Mouse (Mus musculus): ENCODE measurements around the gene Spata2.

Gene Spata2

DNA sequence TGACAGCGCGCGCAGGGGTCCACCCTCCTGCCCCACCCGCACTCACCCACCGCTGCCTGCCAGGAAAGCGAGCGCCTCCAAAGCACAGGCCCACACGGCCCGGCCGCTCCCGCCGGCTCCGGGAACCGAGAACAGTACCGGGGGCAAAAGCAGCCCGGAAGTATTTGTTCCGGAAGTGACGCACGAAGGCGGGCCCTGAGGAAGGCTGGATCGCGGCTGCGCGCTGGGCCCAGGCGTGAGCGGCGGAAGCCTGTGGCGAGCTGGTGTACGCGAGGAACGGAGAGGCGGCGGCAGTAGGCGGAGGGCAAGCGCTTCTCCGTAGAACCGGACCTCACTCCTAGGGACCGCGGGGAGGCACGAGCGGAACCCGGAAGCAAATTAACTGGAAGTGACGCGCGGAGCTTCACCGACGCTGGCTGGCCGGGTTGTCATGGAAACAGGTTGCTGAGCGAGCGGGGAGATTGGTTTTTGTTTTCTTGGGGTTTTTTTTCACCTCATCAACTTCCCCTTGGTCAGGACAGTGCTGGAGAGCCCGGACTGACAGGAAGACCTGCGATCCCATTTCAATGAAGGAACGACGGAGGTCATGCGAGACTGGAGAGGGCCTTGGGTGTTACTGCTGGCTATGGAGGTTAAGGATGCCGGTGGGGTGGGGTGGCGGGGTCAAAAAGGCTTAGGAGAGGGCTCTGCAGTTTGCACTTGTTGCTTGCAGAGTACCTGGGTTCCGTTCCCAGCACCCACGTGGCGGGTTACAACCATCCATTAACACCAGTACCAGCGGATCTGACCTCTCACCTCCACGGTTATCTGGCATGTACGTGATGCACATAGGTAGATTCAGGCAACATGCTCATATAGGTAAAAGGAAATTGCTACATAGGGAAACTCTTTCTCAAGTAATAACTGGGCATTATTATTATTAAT, at the start of gene Spata2:
Gene Spata2 (minus strand): TSS at position 175 of the 924 bp plus-strand sequence.
- peak; percentile 95 to 96 for DNase-seq (ENCODE audit: low spot score in 2 of 2)

DNA sequence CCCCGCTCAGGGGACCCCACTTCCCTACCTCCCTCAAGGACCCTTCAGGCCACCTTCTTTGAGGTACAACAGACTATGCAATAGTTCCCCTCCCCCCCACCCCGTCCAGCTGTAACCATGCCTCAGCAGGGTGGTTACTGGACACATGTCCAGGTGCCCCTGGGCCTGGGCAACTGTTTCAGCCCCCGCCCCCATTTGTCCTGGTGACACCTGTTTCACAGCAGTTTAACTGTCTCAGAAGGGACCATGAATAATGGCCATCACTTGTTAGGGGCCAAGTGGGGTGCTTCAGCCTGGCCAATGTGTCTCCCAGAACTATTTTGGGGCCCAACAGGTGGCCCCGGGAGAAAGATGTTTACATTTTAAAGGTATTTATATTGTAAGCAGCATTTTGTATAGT, 49.7 kb upstream of the Spata2 start:
- DNase-seq (ENCODE audit: low spot score in 2 of 2) = no peak

DNA sequence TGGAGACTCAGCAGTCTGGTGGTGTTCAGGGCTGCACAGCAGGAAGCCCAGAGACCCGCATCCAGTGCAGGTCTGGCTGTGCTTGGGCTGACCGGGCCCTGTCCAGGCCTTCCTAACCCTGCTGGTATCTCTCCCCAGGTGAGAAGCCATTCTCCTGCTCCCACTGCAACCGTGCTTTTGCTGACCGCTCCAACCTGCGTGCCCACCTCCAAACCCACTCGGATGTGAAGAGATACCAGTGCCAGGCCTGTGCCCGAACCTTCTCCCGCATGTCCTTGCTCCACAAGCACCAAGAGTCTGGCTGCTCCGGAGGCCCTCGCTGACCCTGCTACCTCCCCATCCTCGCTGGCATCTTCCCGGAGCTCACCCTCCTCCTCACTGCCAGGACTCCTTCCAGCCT, 49.1 kb upstream of the Spata2 start:
- DNase-seq (ENCODE audit: low spot score in 2 of 2) = no peak

GRCm38 (mm10) chr2:167541324-167541723, 48.6 kb upstream of the Spata2 start:
- DNase-seq (ENCODE audit: low spot score in 2 of 2) = no peak

DNA sequence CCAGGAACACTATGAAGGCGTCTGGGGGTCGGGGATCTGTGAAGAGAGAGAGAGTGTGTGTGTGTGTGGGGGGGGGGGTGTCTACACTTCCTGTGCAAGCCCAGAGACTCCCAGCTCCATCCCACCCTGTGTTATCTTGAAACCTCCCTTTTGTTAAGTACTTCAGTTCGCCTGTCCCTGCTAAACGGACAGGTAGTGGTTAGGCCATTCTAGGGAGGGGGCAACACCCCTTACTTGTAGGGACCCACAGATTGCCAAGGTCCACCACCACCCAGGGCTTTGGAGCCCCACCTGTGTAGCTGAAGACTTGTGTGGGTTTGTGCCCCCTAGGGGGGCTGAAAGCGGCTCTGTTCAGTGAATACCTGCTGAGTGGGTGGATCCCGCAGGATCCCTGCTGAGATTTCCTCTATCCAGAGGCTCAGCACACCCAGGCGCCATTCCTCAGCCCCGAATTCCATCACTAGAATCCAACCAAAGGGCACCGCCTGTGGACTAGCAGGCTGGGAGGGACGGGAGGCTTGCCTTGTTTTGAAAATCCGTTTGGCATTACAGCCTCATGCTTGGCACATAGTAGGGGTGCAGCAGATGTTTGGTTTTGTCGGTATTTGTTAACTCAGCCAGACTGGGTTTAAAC, 47.9 kb upstream of the Spata2 start:
- DNase-seq (ENCODE audit: low spot score in 2 of 2) = no peak

DNA sequence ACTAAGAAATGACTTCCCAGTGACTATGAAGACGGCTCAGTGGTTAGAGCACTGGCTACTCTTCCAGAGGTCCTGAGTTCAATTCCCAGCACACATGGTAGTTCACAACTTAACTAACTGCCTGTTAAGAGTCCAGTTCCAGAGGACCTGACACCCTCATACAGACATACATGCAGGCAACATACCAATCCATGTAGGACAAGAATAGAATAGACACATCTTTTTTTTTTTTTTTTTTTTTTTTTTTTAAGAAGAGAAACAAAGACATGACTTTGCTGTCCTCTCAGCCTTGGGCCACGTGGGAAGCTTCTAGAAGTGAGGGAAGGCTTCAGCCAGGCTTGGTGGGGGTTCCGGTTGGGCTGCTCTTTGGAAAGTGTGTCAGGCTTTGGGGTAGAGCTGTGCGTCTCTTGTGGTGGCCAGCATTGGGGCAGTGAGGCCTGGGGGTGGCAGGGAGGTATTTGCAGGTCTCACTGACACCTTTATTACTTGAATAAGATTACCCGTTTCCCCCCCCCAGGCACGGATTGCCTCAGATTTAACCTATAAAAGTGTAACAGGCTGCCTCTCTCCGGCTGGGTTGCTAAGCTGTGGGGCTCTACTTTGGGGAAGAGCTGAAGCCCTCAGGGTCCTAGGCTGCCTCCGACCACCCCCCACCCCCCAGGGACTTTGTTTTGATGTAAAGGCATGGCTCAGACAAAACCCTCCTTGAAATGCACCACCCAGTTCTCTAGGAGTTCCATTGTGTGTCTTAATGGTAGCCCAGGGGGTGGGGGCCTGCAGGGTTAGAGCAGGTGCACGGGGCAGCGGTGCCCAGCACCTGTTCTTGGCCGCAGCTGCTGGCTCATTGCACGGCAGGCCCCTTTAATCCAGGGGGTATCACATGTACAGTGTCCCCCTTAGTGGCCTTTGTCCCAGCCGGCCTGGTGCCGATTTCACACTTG, 47.1 kb upstream of the Spata2 start:
- no peak for DNase-seq (ENCODE audit: low spot score in 2 of 2)

DNA sequence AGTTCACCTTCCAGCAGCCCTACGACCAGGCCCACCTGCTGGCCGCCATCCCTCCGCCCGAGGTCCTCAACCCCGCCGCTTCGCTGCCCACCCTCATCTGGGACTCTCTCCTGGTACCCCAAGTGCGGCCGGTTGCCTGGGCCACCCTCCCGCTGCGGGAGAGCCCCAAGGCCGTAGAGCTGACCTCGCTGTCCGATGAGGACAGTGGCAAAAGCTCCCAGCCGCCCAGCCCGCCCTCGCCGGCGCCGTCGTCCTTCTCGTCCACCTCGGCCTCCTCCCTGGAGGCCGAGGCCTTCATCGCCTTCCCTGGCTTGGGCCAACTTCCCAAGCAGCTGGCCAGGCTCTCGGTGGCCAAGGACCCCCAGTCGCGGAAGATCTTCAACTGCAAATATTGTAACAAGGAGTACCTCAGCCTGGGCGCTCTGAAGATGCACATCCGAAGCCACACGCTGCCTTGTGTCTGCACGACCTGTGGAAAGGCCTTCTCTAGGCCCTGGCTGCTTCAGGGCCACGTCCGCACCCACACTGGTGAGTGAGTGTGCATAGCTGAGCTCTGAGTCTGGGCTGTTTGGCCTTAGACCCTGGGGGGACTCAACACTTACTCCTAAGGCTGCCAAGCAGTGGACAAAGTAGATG, 46.1 kb upstream of the Spata2 start:
- DNase-seq (ENCODE audit: low spot score in 2 of 2) = no peak

DNA sequence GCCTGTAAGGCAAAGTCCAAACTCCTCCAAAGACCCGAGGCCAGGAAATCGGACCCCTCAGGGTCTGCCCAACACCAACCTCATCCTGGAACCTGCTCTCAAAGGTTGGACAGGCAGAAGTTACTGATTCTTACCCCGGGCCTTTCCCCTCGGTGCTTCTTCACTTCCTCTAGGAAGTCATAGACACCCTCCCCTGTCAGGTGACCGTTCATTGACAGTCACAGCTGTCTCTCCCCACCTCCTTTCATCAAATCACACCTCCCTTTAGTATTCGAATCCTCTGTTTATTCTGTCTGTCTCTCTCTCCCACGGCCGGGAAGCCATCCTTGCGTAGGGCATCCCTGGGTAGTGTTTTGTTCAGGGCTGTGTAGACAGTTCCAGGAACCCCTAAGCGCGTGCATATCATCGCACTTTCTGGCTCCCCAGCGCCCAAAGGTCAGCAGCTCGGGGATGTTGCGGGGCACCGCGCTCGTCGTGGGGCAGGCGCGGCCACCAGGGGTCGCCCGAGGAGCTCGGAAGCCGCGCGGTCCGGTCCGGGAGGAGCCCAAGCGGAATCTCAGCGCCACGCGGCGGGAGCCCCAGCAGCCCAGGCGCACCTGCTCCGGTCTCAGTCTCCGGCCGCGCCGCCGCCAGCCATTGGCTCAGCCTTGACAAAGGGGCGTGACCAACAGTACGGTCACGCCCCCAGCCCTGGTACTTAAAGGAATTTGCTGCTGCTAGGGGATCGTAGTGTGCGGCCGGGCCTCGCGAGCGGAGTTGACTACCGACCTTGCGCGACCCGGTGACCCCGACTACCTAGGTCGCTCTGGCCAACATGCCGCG, 45.0 kb upstream of the Spata2 start, which contains the start of gene Snai1:
Gene Snai1 (plus strand): TSS at position 720 of the 822 bp plus-strand sequence.
- DNase-seq (ENCODE audit: low spot score in 2 of 2) = peak; percentile 70 to 73

- no peak for DNase-seq (ENCODE audit: low spot score in 2 of 2)
Measured at GRCm38 (mm10) chr2:167536320-167536945, 43.7 kb upstream of the Spata2 start.

DNA sequence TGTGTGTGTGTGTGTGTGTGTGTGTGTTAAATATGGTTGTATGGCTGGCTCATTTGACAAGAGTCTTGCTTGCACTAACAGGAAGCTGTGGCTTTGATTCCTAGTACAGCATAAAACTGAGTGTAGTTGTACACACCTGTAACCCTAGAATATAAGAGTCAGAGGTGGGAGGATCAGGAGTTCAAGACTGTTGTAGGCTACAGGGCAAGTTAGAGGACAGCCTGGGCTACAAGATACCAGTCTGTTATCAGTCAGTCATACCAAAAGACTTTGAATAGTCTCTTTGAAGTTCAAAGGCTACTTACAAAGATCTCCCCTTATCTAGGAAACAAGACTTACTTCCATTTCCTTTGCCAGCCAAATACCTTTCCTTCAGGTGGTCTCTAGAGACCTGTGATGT, 41.2 kb upstream of the Spata2 start:
- DNase-seq (ENCODE audit: low spot score in 2 of 2) = no peak

DNA sequence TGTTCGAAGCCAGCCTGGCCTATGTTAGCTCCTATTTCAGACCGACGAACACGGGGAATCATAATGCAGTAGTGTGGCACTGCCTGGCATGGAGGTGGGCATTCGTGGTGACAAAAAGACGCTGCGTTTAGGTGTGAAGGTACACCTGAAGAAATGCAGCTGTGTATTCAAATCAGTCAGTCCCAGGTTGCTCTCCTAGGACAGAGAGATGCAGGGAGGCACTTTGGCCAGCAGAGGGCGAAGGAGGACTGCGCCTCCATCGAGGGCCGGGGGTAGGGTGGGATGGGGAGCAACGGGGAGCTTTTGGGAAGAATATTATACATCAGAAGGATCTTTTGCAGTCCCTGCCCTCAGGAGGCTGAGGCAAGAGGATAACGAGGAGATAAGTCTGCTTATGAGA, 39.4 kb upstream of the Spata2 start:
- DNase-seq (ENCODE audit: low spot score in 2 of 2) = peak; percentile 30 to 34

DNA sequence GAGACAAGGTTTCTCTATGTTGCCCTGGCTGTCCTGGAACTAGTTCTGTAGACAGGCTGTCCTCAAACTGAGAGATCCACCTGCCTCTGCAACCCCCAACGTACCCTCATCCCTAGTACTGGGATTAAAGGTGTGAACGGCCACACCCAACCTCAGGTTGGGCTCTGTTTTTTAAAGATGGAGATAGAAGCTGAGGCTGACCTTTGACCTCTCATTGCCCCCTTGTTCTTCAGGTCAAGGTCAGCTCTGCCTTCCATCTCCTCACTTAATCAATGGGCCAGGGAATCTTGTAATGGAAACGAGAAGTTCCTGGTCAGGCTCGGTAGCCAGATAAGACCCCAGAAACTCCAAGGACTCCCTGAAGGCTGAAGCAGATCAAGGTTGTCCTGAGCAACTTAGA, 37.8 kb upstream of the Spata2 start:
- no peak for DNase-seq (ENCODE audit: low spot score in 2 of 2)

DNA sequence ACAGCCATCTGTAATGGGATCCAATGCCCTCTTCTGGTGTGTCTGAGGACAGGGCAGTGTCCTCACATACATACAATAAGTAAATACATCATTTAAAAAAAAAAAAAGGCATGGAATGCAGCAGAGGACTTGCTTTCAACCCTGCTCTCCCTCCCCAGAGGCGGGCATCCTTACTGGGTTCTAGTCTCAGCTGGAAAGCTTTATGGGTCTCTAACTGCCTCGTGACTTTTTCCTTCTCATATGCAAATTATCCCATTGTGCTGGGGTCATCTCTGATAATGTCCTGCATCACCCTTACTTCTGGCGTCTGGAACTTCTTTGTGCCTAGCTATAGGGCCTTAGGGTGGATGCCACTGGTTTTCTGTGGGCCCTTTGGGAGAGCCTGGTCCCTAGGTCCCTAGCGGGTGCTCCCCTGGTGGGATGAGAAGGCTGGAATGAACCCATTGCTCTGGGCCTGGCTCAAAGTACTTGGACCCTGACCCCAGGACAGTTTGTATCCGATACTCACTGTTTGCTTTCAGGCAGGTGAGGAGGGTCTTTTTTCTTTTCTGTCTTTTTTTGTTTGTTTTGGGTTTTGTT, 37.3 kb upstream of the Spata2 start:
- DNase-seq (ENCODE audit: low spot score in 2 of 2) = no peak

DNA sequence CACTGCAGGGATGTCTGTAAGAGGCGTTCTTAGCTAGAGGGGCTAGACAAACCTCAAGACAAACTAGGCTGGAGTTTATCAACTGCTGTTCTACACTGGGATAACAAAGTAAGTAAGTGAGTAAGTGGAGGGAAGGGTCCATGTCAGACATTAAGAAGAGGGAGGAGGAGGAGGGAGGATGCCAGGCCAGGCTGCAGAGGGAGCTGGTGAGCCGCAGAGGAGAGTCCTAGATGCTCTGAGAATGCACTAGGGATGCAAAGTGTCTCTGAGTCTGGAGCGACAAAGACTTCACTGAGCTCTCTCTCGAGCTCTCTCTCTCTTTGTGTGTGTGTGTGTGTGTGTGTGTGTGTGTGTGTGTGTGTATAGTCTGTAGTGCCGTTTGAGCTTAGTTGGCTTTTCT, 35.6 kb upstream of the Spata2 start:
- DNase-seq (ENCODE audit: low spot score in 2 of 2) = peak; percentile 41 to 46

- DNase-seq (ENCODE audit: low spot score in 2 of 2) = no peak
Measured at GRCm38 (mm10) chr2:167519606-167520252, 27.0 kb upstream of the Spata2 start.

DNA sequence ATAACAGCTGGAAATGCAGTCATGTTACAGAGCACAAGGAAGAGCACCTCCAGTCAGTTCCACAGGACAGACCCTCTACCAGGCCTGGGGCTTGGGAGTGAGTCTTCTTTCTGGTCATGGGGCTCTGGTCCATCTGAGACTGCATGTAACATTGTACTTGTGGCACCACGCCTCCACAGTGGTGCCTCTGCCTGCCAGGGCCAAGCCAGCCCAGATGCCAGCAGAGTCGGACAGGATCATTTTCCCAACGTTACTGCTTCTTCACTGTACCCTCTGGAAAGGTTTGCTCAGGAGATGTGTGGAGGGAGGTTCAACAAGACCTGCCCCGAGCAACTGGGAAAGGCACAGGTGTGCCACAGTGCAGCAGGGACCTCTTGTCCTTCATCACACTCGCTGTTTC, 23.0 kb upstream of the Spata2 start:
- DNase-seq (ENCODE audit: low spot score in 2 of 2) = no peak

DNA sequence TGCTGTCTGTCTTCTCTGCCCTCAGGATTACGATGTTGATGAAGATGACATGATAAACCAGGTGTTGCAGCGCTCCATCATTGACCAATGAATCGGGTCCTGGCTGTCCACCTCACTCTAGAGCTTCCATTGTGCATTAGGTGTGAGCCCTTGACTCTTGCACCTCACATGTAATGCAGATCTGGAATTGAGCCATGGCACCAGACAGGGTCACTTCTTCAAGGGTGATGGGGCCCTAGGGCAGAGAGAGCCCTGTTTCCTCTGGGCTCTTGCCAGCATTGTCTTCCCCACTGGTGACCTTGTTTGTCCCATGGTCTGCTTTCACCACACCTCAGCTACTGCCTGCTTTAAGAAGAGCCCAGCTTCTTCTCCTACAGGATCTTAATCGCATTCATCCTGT, 22.0 kb upstream of the Spata2 start:
- no peak for DNase-seq (ENCODE audit: low spot score in 2 of 2)

DNA sequence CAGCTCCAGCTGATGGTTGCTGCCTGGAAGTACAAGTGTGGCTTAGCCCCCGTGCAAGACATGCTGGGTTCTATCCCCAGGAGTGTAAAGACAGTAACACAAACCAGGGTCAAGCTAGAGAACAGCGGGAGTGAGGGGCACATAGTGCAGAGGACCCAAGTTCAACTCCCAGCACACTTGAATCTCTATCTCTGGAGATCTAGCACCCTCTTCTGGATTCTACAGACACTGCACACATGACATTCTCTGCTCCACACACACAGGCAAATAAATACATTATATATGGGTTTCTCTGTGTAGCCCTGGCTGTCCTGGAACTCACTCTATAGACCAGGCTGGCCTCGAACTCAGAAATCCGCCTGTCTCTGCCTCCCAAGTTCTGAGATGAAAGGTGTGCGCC, 20.3 kb upstream of the Spata2 start:
- no peak for DNase-seq (ENCODE audit: low spot score in 2 of 2)

DNA sequence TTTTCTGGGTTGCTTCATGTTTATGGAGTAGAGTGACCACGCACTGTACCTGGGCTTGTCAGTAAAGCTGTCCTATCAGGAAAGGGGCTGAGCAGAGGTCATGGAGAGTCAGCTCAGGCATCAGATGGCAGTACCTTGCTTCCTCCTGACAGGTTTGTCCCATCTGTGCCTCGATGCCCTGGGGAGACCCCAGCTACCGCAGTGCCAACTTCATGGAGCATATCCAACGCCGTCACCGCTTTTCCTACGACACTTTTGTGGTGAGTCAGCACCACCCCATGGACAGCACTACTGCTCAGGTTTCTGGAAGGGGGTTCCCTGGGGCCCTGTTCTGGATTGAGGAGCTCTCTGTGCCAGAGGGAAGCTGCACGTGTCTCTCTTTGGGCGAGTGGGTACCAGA, 19.7 kb upstream of the Spata2 start:
- no peak for DNase-seq (ENCODE audit: low spot score in 2 of 2)
